Mouse (Mus musculus): ENCODE measurements around the gene Abhd18.

DNA sequence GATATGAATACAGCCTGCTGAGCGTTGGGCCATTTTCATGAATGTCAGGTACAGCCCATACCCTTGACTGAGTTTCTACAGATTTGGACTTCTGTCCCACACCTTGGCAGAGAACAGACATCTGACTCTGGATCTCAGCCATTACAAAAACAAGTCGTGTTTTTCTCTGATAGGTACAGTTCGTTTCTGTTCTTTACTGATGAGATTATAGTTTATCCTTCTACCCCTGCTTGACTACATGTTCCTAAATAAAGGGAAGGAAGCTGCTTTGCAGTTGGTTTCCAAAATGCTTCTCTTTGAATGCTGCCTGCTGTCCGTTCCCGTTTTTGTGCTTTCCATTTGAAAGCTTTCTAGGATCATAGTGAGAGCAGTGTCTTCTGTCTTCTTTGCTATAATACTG, 140.8 kb downstream of the Abhd18 start:
- TF ChIP-seq GATA1 (IDR thresholded peaks at IDR 0.05; ENCODE audit: borderline replicate concordance, low read length): no peak
- TF ChIP-seq CTCF (IDR thresholded peaks at IDR 0.05; ENCODE audit: low read depth, low read length): no peak

Measured in G1E (cell line).